Mouse (Mus musculus) layer of hippocampus, adult 18-20 months (tissue): ENCODE data around the gene Gli3. TPM values are rescaled to one million over a fixed set of nuclear protein-coding genes. Genes with fewer than 3 reads are reported as not detected.
A peak's percentile ranks its signal among the peaks of the same experiment; 100 is the strongest.

Experiments
- DNase-seq, 2 experiments: peaks; one replicate each; pipeline ENCODE4 v3.0.0; 2022; ENCODE audit warnings: low spot score in 2 of 2
- total RNA-seq, 2 experiments: library from RNA; stranded (reverse); gene quantifications; 2 replicates each; pipeline ENCODE4 v1.2.3; 2021

Gene Gli3
- total RNA-seq, 2 experiments from 2014 or later: 8.4 to 9.3 TPM

- DNase-seq: peak in 1 of 2 experiments; percentile 14
Measured at GRCm38 (mm10) chr13:15624490-15625353, 161.7 kb downstream of the Gli3 start.

- DNase-seq: no peak
Measured at GRCm38 (mm10) chr13:15641548-15641947, 178.5 kb downstream of the Gli3 start.

GRCm38 (mm10) chr13:15660502-15660901 is 197.5 kb downstream of the Gli3 start:
- no peak for DNase-seq

- no peak for DNase-seq
Measured at GRCm38 (mm10) chr13:15662375-15662774, 199.3 kb downstream of the Gli3 start.

GRCm38 (mm10) chr13:15664580-15665201 is 201.7 kb downstream of the Gli3 start:
- no peak for DNase-seq

GRCm38 (mm10) chr13:15665514-15665913 is 202.5 kb downstream of the Gli3 start:
- DNase-seq: no peak

- no peak for DNase-seq
Measured at GRCm38 (mm10) chr13:15670144-15670961, 207.3 kb downstream of the Gli3 start.

- DNase-seq: no peak
Measured at GRCm38 (mm10) chr13:15670962-15671313, 207.9 kb downstream of the Gli3 start.

- no peak for DNase-seq
Measured at GRCm38 (mm10) chr13:15675480-15675879, 212.4 kb downstream of the Gli3 start.

- peak in 1 of 2 experiments; percentile 16 for DNase-seq
Measured at GRCm38 (mm10) chr13:15677106-15677760, 214.2 kb downstream of the Gli3 start.

- DNase-seq: no peak
Measured at GRCm38 (mm10) chr13:15681530-15681929, 218.5 kb downstream of the Gli3 start.

GRCm38 (mm10) chr13:15683006-15683405 is 220.0 kb downstream of the Gli3 start:
- DNase-seq: no peak

- DNase-seq: no peak
Measured at GRCm38 (mm10) chr13:15688074-15688825, 225.2 kb downstream of the Gli3 start.

GRCm38 (mm10) chr13:15688826-15689501 is 225.9 kb downstream of the Gli3 start:
- DNase-seq: no peak

- DNase-seq: no peak
Measured at GRCm38 (mm10) chr13:15691751-15692464, 228.9 kb downstream of the Gli3 start.

- no peak for DNase-seq
Measured at GRCm38 (mm10) chr13:15692465-15692809, 229.4 kb downstream of the Gli3 start.

GRCm38 (mm10) chr13:15698284-15698683 is 235.2 kb downstream of the Gli3 start:
- DNase-seq: no peak

GRCm38 (mm10) chr13:15699116-15699515 is 236.1 kb downstream of the Gli3 start:
- DNase-seq: no peak

- no peak for DNase-seq
Measured at GRCm38 (mm10) chr13:15704669-15705068, 241.6 kb downstream of the Gli3 start.
